Mouse (Mus musculus) T-helper 1 cell (primary cell): ENCODE measurements around the gene Tmem183a.

ENCODE experiments used
- in situ Hi-C: fragments of 300-600 bp; cut with MboI, MseI; formaldehyde crosslinking; loops from one replicate; pipeline ENCODE4 v1.15.1; 2025; ENCODE audit warnings: high pct_unique_total_duplicates

Tmem183a gene

DNA sequence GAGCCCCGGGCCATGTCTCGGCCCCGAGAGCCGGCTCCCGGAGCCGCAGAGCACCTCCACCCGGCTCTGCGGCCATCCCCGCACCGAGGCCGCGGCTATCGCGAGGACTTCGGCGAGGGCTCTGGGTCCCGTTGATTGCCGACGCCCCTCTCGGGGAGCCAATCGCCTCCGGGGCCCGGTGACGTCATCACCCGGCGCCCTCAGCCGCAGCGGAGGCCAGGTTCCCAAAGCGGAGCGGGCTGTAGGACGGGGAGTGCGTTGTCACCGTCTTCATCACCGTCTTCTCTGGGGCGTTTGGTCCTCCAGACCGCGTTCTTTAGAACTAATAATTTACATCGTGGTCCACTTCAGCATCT is at the start of gene Tmem183a:
Gene Tmem183a, minus strand, starts transcription at position 123 of the 356 bp plus-strand sequence.
- in situ Hi-C loops, result loop anchor here (5.0 kb wide), 1 partner anchor 45 kb away; the partner anchor contains the start of gene Cyb5r1

DNA sequence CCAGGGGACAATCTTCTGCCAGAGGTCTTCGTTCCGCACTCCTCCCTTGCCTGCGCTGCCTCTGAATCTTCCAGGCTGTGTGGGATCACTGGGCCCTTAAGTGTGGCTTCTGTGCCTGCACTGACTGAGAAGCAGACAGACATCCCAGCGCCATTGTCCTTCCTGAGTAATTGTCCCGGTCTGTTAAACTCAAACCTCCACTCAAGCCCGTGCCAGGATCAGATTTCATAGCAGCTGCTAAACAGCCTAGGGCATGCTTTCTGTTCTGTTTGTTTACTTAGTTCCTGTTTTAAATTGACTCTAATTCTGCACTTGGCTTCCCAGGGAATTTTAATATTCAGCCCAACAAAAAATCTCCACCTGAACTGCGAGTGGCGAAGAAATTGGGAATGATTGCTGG is 46.3 kb upstream of the Tmem183a start:
- in situ Hi-C loops, result loop anchor here (5.0 kb wide), 2 partner anchors 46 to 1754 kb away; partner anchors contain the start of gene Tmem183a

- in situ Hi-C loops, result loop anchor here (5.0 kb wide), 2 partner anchors 44 to 1756 kb away; partner anchors contain the start of gene Tmem183a
These were observed 44.6 kb upstream of the Tmem183a start for GRCm38 (mm10) chr1:134406414-134406771.

DNA sequence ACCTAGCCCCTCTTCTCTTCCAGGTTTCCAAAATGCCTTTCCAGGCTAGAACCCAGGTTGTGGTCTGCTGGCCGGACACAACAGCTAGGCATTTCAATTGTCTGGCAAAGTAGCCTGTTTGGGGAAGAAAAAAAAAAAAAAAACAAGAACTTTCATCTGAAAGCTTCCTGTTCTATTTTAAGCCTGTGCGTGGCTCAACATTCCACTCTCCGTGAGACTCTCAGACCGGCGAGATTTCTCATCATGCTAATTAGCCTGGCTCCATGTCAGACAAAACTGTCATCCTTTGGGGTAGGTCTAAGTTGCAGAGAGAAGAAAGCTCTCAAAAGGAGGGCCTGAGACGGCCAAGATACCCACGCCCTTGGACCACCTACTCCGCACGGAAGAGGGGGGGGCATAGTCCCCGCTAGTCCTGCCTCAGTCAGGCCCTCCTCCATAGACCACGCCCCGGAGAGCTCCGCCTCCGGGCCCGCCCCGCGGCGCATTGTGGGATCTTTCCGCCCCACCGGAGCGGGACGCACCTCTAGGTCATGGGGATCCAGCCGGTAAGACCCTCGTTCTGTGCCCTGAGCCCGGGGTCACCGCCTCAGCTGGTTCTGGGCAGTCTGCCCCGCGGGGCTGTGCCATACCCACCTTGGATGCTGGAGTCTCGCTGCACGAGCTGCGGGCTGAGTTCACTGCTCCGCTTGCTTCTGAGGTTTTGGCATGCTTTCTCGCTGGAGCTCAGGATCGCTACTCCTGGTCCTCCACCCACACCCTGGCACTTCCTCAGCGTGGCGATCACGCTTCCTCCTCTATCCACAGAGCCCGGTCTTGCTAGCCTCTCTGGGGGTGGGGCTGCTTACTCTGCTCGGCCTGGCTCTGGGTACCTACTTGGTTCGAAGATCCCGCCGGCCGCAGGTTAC is 44.0 kb upstream of the Tmem183a start, which contains the start of gene Cyb5r1:
Gene Cyb5r1, plus strand, starts transcription at position 51 of the 905 bp plus-strand sequence.
- in situ Hi-C loops, result loop anchor here (5.0 kb wide), 2 partner anchors 43 to 1757 kb away; partner anchors contain the start of gene Tmem183a

GRCm38 (mm10) chr1:134399735-134400134 is 38.0 kb upstream of the Tmem183a start:
- in situ Hi-C loops, result no loop called here

GRCm38 (mm10) chr1:134398210-134398609 is 36.4 kb upstream of the Tmem183a start:
- in situ Hi-C loops, result no loop called here

GRCm38 (mm10) chr1:134393827-134394226 is 32.0 kb upstream of the Tmem183a start:
- in situ Hi-C loops, result no loop called here

GRCm38 (mm10) chr1:134385666-134386065 is 23.9 kb upstream of the Tmem183a start, which contains the start of gene 4933406M09Rik:
Gene 4933406M09Rik, plus strand, starts transcription at chr1:134385940.
- in situ Hi-C loops, result no loop called here

DNA sequence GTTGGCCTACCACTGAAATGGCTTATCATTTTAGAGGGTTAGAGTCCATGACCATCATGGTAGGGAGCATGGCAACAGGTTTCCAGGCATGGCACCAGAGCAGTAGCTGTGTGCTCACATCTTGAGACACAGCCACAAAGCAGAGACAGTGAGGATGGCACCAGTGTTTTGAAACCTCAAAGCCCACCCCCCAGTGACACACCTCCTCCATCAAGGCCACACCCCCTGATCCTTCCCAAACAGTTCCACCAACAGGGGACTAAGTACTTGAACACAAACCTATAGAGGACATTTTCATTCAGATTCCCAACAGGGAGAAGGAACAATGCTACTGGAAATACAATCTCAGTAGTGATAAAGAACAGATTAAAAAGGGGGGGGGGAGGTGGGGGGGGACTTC is 23.4 kb upstream of the Tmem183a start:
- in situ Hi-C loops, result no loop called here

DNA sequence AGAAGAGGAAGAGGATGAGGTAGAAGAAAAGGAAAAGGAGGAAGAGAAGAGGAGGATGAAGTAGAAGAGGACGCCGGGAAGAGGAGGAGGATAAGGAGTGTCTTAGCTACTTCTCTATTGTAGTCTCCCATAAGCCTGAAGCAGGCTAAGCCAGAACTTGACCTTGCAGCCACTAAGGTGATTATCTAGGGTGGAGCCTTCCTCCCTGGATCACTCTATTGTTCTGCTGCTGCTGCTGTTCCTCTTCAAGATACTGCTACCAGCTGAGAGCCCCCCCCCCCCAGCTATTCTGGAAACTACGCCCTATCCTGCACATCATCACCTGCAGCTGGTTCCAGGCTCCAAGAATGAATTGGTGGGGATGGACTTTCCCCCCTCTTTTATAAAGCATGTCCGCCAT is 22.8 kb upstream of the Tmem183a start:
- in situ Hi-C loops, result no loop called here

DNA sequence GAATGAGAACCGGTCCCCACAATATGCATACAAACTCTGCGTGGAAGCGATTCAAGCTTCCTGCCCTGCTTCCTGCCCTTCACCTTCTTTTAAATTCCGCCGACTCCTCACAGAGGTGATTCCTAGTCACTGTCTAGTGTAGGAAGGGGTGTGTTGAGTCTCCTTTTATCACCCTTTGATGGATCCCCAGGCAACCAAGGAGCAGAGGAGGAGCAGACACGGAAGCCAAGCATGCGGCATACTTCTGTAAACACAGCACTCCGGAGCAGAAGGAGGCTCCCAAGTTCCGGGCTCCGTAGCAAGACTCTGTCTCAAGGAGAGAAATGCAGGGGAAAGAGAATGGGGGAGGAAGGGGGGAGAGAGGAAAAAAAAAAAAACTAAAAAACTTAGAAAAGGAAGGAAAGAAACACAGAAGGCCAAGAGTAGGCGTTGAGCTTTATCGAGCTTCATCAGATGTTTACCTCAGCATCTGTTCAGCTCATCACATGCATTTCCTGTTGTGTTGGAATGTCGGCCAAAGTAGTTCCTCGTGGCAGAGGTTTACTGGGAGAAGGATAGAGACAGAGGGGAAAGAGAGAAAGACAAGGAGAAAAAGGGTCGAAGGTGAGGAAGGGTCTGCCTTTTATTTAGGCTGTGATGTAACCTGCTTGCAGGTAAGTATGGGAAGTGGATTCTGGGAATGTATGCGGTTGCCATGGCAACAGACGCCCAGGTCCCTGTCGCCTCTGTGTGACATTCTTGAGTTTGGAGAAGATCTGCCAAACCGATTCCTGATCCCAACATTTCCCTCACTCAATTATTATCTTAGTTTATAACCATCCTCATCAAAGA is 20.2 kb upstream of the Tmem183a start:
- in situ Hi-C loops, result no loop called here

DNA sequence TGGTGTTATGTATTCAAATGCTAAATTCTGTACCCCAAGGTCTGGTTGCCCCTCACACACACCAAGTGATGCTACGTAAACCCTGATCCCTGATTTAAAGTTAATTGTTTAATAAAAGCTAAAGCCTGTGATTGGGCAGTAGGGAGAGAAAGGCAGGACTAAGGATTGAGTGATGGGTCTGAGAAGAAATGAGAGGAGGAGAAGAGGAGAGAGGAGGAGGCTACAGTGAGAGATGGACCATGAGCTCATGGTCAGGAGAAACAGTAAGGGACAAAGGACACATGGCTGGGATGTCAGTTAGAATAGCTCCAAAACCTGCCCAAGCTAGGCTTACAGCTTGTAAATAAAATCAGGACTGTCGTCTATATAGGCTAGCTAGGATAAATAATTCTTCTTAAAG is 19.3 kb upstream of the Tmem183a start:
- in situ Hi-C loops, result no loop called here

GRCm38 (mm10) chr1:134374124-134374523 is 12.3 kb upstream of the Tmem183a start:
- in situ Hi-C loops, result no loop called here

- in situ Hi-C loops, result no loop called here
These were observed 7.1 kb upstream of the Tmem183a start for GRCm38 (mm10) chr1:134368777-134369337.

- in situ Hi-C loops, result no loop called here
These were observed 3.7 kb upstream of the Tmem183a start for GRCm38 (mm10) chr1:134365491-134365890.

- in situ Hi-C loops, result loop anchor here (5.0 kb wide), 1 partner anchor 44 kb away; the partner anchor contains the start of gene Cyb5r1
These were observed 1.4 kb upstream of the Tmem183a start for GRCm38 (mm10) chr1:134363194-134363593.

GRCm38 (mm10) chr1:134361195-134361856 is 453 bp downstream of the Tmem183a start:
- in situ Hi-C loops, result loop anchor here (5.0 kb wide), 1 partner anchor 46 kb away; the partner anchor contains the start of gene Cyb5r1

GRCm38 (mm10) chr1:134360656-134361055 is 1.1 kb downstream of the Tmem183a start:
- in situ Hi-C loops, result loop anchor here (5.0 kb wide), 1 partner anchor 47 kb away; the partner anchor contains the start of gene Cyb5r1

DNA sequence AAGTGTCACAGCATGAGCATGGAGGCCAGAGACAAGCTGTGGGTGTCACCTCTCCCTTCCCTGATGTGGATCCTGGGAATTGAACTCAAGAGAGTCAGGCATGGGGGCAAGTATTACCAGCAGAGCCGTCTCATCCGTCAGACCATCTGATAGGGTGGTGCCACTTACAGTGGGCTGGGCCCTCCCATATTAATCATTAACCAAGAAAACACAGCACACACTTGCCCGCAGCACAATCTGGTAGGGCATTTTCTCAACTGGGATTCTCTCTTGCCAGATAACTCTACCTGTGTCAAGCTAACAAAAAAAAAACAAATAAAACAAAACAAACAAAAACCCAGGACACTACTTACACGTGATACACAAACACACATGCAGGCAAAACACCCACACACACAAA is 4.3 kb downstream of the Tmem183a start:
- in situ Hi-C loops, result loop anchor here (5.0 kb wide), 1 partner anchor 105 kb away; no protein-coding TSS in a partner anchor

DNA sequence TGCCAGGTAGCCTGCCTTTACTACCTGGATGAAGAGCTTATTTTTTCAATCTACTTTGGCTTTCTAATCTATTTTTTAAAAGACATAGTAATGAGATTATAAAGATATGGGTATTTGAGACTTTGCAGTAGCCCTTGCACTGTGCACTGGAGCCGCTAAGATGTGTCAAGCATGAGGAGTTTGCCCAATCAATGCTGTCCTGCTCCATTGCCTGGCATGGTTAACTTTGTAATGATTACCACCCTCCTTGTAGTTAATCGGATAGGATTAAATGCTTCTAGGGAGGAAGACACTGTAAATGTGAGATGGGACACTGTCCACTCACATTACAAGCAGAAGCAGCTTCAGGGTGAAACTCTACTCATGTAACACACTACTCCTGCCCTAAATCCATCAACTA is 8.5 kb downstream of the Tmem183a start:
- in situ Hi-C loops, result no loop called here

- in situ Hi-C loops, result no loop called here
These were observed 14.0 kb downstream of the Tmem183a start for GRCm38 (mm10) chr1:134347791-134348190.
